8 mouse cellular contexts compared by ENCODE assay signal in the genomic region with DNA sequence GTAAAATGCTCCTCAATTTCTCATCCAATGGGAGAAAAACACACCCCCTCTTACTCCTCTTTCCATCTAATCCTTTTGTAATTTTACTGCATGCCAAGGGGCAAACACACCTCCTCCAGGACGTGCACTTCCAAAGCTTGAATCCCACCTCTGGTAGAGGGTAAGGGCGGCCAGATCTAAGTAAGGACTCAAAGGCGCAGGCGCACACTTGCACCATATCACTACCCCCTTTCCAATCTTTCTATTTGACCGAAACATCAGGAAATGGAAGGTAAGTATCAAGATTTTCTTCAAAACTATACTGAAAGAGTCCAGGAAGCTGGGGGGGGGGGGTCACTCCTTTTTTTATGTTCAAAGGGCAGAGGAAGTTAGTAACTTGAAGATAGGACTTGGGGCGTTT. TPM values are rescaled to one million over a fixed set of nuclear protein-coding genes. Genes with fewer than 3 reads are reported as not detected.
DNase-seq lines count a peak whose midpoint lies in the region; ATAC-seq and TF ChIP-seq lines count a peak whose summit lies in the region.

Gene Sp8 (plus strand): TSS at position 109 of the 400 bp plus-strand sequence.

- no peaks in the 10 kb centered on the region for H3K9me3 ChIP-seq in lung, embryonic 14.5 days (ENCODE audit: low read depth, low read length)
- H3K9me3 ChIP-seq in embryonic facial prominence, embryonic 13.5 days = no peaks in the 10 kb centered on the region
- no peaks in the 10 kb centered on the region for H3K9me3 ChIP-seq in intestine, postnatal 0 days (ENCODE audit: control insufficient read depth)
- H3K9me3 ChIP-seq in neural tube, embryonic 15.5 days (replicated peaks) = no peaks in the 10 kb centered on the region

- no peaks in the 10 kb centered on the region for H3K36me3 ChIP-seq in lung, embryonic 14.5 days (ENCODE audit: insufficient read depth)
- H3K36me3 ChIP-seq in embryonic facial prominence, embryonic 13.5 days = no peaks in the 10 kb centered on the region
- H3K36me3 ChIP-seq in intestine, postnatal 0 days (ENCODE audit: control insufficient read depth, insufficient read depth) = no peaks in the 10 kb centered on the region
- no peaks in the 10 kb centered on the region for H3K36me3 ChIP-seq in neural tube, embryonic 15.5 days

- peaks cover 93% of the 10 kb centered on the region for H3K27me3 ChIP-seq in lung, embryonic 14.5 days (ENCODE audit: insufficient read depth, low read length)
- peaks cover 95% of the 10 kb centered on the region for H3K27me3 ChIP-seq in embryonic facial prominence, embryonic 13.5 days
- H3K27me3 ChIP-seq in intestine, postnatal 0 days (replicated peaks; ENCODE audit: control insufficient read depth, insufficient read depth, low read length) = peaks cover 97% of the 10 kb centered on the region
- peaks cover 77% of the 10 kb centered on the region for H3K27me3 ChIP-seq in neural tube, embryonic 15.5 days (replicated peaks)

- TF ChIP-seq CTCF in lung, embryonic 14.5 days (IDR thresholded peaks at IDR 0.05; ENCODE audit: low read depth) = no peak
- no peak for TF ChIP-seq CTCF in intestine, postnatal 0 days (IDR thresholded peaks at IDR 0.05; ENCODE audit: low read depth)

- H3K27ac ChIP-seq in lung, embryonic 14.5 days (ENCODE audit: low read depth) = no peak within 1 kb of the TSS
- peak within 1 kb of the TSS; percentile 51 for H3K27ac ChIP-seq in embryonic facial prominence, embryonic 13.5 days
- no peak within 1 kb of the TSS for H3K27ac ChIP-seq in intestine, postnatal 0 days (ENCODE audit: low read depth, low read length)
- no peak within 1 kb of the TSS for H3K27ac ChIP-seq in neural tube, embryonic 15.5 days (replicated peaks)

- no peak for DNase-seq in lung, embryonic 14.5 days
- DNase-seq in lung, postnatal 36 days = no peak
- DNase-seq in layer of hippocampus, postnatal 25 days (ENCODE audit: extremely low spot score in 1 of 2, low spot score in 1 of 2) = no peak
- DNase-seq in spleen, postnatal 10 days (ENCODE audit: low spot score in 2 of 2) = no peak
- DNase-seq in kidney, postnatal 36 days = no peak

- peak within 1 kb of the TSS; percentile 42 for H3K4me3 ChIP-seq in lung, embryonic 14.5 days (ENCODE audit: low read depth, low read length)
- peak within 1 kb of the TSS; percentile 45 for H3K4me3 ChIP-seq in embryonic facial prominence, embryonic 13.5 days
- H3K4me3 ChIP-seq in intestine, postnatal 0 days (ENCODE audit: low read depth, low read length) = peak within 1 kb of the TSS; percentile 52
- H3K4me3 ChIP-seq in neural tube, embryonic 15.5 days (replicated peaks) = peak within 1 kb of the TSS; percentile 39

- WGBS in lung, embryonic 14.5 days = 5% methylated on average over 6 of the region's 6 CpGs
- under 1% methylated on average over 6 of the region's 6 CpGs for WGBS in embryonic facial prominence, embryonic 13.5 days
- WGBS in intestine, postnatal 0 days = 2% methylated on average over 6 of the region's 6 CpGs
- 4% methylated on average over 6 of the region's 6 CpGs for WGBS in neural tube, embryonic 15.5 days

- H3K4me2 ChIP-seq in lung, embryonic 14.5 days = peak within 1 kb of the TSS; percentile 81
- H3K4me2 ChIP-seq in embryonic facial prominence, embryonic 13.5 days = peak within 1 kb of the TSS; percentile 67
- H3K4me2 ChIP-seq in intestine, postnatal 0 days (replicated peaks; ENCODE audit: low read depth) = peak within 1 kb of the TSS; percentile 78
- H3K4me2 ChIP-seq in neural tube, embryonic 15.5 days = peak within 1 kb of the TSS; percentile 55

- H3K9ac ChIP-seq in lung, embryonic 14.5 days = no peak within 1 kb of the TSS
- peak within 1 kb of the TSS; percentile 54; the same call in 1 of the 2 replicates for H3K9ac ChIP-seq in embryonic facial prominence, embryonic 13.5 days
- H3K9ac ChIP-seq in intestine, postnatal 0 days (ENCODE audit: low read depth, low read length) = no peak within 1 kb of the TSS
- no peak within 1 kb of the TSS for H3K9ac ChIP-seq in neural tube, embryonic 15.5 days (replicated peaks)

- no peak for ATAC-seq in lung, embryonic 14.5 days (ENCODE audit: insufficient read depth)
- no peak for ATAC-seq in embryonic facial prominence, embryonic 13.5 days (ENCODE audit: insufficient number of reproducible peaks, insufficient read depth, low FRiP score, low TSS enrichment, low read depth)
- ATAC-seq in intestine, postnatal 0 days = no peak
- no peak for ATAC-seq in neural tube, embryonic 15.5 days (ENCODE audit: low FRiP score)

- H3K4me1 ChIP-seq in lung, embryonic 14.5 days (ENCODE audit: insufficient read depth) = no peaks in the 10 kb centered on the region
- peaks cover 29% of the 10 kb centered on the region for H3K4me1 ChIP-seq in embryonic facial prominence, embryonic 13.5 days
- H3K4me1 ChIP-seq in intestine, postnatal 0 days (replicated peaks; ENCODE audit: control insufficient read depth, insufficient read depth, low read length) = no peaks in the 10 kb centered on the region
- peaks cover 30% of the 10 kb centered on the region for H3K4me1 ChIP-seq in neural tube, embryonic 15.5 days

RNA-seq across cellular contexts. Expression of gene Sp8, which starts in this region (rescaled TPM):
- polyA plus RNA-seq in lung, embryonic 14.5 days (2014; fragmentation: Nextera tagmentation; extraction: Ambion mirVana) = not detected in 2 replicates
- polyA plus RNA-seq in embryonic facial prominence, embryonic 13.5 days (2015; fragmentation: Nextera tagmentation; extraction: Ambion mirVana) = 3.2 and 5.2 TPM in 2 replicates
- not detected in 2 replicates for polyA plus RNA-seq in intestine, postnatal 0 days (2015; fragmentation: Nextera tagmentation; extraction: Ambion mirVana)
- 3.4 and 4.0 TPM in 2 replicates for polyA plus RNA-seq in neural tube, embryonic 15.5 days (2015; fragmentation: Nextera tagmentation; extraction: Ambion mirVana)
- 1 to 10 TPM; 1.5 to 2.6 TPM for total RNA-seq in layer of hippocampus, postnatal 25 days (2021)
